Mouse (Mus musculus): ENCODE data around the gene Taar5. TPM values are rescaled to one million over a fixed set of nuclear protein-coding genes. Genes with fewer than 3 reads are reported as not detected.

Taar5 gene
- polyA plus RNA-seq, 1 experiment from 2014 or later, result 1.3 TPM

Other genes with a start within 250 kb of the Taar5 start
- gene Rps12, start 183.4 kb upstream of the Taar5 start, polyA plus RNA-seq (2016; fragmentation: Nextera tagmentation; extraction: Ambion mirVana), result 113 and 116 TPM in 2 replicates
- 22.5 and 23.5 TPM in 2 replicates for gene Slc18b1, start 173.7 kb upstream of the Taar5 start, polyA plus RNA-seq (2016; fragmentation: Nextera tagmentation; extraction: Ambion mirVana)
- gene Vnn3, start 119.2 kb upstream of the Taar5 start, polyA plus RNA-seq (2016; fragmentation: Nextera tagmentation; extraction: Ambion mirVana), result not detected in 2 replicates
- 1.3 and 1.6 TPM in 2 replicates for gene Vnn1, start 76.0 kb upstream of the Taar5 start, polyA plus RNA-seq (2016; fragmentation: Nextera tagmentation; extraction: Ambion mirVana)
- not detected in 2 replicates for gene Taar1, start 50.4 kb upstream of the Taar5 start, polyA plus RNA-seq (2016; fragmentation: Nextera tagmentation; extraction: Ambion mirVana)
- gene Taar2, start 32.1 kb upstream of the Taar5 start, polyA plus RNA-seq (2016; fragmentation: Nextera tagmentation; extraction: Ambion mirVana), result not detected in 2 replicates
- not detected in 2 replicates for gene Taar3, start 21.1 kb upstream of the Taar5 start, polyA plus RNA-seq (2016; fragmentation: Nextera tagmentation; extraction: Ambion mirVana)
- not detected in 2 replicates for gene Taar4, start 10.2 kb upstream of the Taar5 start, polyA plus RNA-seq (2016; fragmentation: Nextera tagmentation; extraction: Ambion mirVana)
- gene Taar6, start 14.9 kb downstream of the Taar5 start, polyA plus RNA-seq (2016; fragmentation: Nextera tagmentation; extraction: Ambion mirVana), result 0.41 TPM in 1 of 2 replicates, not detected in the other
- not detected in 2 replicates for gene Taar7a, start 22.8 kb downstream of the Taar5 start, polyA plus RNA-seq (2016; fragmentation: Nextera tagmentation; extraction: Ambion mirVana)
- not detected in 2 replicates for gene Taar7b, start 29.2 kb downstream of the Taar5 start, polyA plus RNA-seq (2016; fragmentation: Nextera tagmentation; extraction: Ambion mirVana)
- not detected in 2 replicates for gene Taar7d, start 56.5 kb downstream of the Taar5 start, polyA plus RNA-seq (2016; fragmentation: Nextera tagmentation; extraction: Ambion mirVana)
- gene Taar7e, start 66.9 kb downstream of the Taar5 start, polyA plus RNA-seq (2016; fragmentation: Nextera tagmentation; extraction: Ambion mirVana), result not detected in 2 replicates
- not detected in 2 replicates for gene Taar7f, start 78.8 kb downstream of the Taar5 start, polyA plus RNA-seq (2016; fragmentation: Nextera tagmentation; extraction: Ambion mirVana)
- not detected in 2 replicates for gene Taar8a, start 105.8 kb downstream of the Taar5 start, polyA plus RNA-seq (2016; fragmentation: Nextera tagmentation; extraction: Ambion mirVana)
- gene Taar8b, start 121.6 kb downstream of the Taar5 start, polyA plus RNA-seq (2016; fragmentation: Nextera tagmentation; extraction: Ambion mirVana), result not detected in 2 replicates
- not detected in 2 replicates for gene Taar8c, start 131.2 kb downstream of the Taar5 start, polyA plus RNA-seq (2016; fragmentation: Nextera tagmentation; extraction: Ambion mirVana)
- not detected in 2 replicates for gene Taar9, start 138.8 kb downstream of the Taar5 start, polyA plus RNA-seq (2016; fragmentation: Nextera tagmentation; extraction: Ambion mirVana)
- 149 and 158 TPM in 2 replicates for gene Stx7, start 178.6 kb downstream of the Taar5 start, polyA plus RNA-seq (2016; fragmentation: Nextera tagmentation; extraction: Ambion mirVana)

Data from hindbrain, embryonic 12.5 days (tissue).